Mouse (Mus musculus) lung, postnatal 0 days (tissue): ENCODE measurements around the gene Bco2.

ENCODE experiments used
- CTCF ChIP-seq: IDR thresholded peaks from 2 replicates; pipeline ENCODE4 v1.5.1; 2016; ENCODE audit warnings: antibody characterized with exemption, mild to moderate bottlenecking
- EP300 ChIP-seq: IDR thresholded peaks from 2 replicates; pipeline ENCODE4 v1.6.1; 2016; ENCODE audit warnings: antibody characterized with exemption, mild to moderate bottlenecking, control low read depth

DNA sequence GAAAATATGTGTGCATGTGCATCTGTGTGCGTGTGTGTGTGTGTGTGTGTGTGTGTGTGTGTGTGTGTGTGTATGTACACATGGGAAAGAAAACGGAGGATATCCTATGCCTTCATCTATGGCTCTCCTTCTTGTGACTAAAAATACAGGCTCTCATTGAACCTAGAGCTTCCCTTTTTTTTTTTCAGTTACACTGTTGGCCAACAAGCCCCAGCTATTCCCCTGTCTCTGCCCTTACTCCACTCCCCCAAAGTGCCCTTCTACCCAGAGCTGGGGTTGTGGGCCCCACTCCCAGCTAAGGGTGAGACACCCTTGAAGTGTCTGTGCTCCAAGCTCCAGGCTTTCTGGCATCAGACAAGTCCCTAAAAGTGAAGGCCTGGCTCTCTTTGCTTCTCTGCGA is 52.0 kb downstream of the Bco2 start:
- TF ChIP-seq CTCF (no peak), EP300 (no peak)
